Mouse (Mus musculus): ENCODE measurements around the gene Cenpm. TPM values are rescaled to one million over a fixed set of nuclear protein-coding genes. Genes with fewer than 3 reads are reported as not detected.

Cenpm gene
- 64.9 and 70.3 TPM in 2 replicates for polyA plus RNA-seq (2014; fragmentation: Nextera tagmentation; extraction: Ambion mirVana)

DNA sequence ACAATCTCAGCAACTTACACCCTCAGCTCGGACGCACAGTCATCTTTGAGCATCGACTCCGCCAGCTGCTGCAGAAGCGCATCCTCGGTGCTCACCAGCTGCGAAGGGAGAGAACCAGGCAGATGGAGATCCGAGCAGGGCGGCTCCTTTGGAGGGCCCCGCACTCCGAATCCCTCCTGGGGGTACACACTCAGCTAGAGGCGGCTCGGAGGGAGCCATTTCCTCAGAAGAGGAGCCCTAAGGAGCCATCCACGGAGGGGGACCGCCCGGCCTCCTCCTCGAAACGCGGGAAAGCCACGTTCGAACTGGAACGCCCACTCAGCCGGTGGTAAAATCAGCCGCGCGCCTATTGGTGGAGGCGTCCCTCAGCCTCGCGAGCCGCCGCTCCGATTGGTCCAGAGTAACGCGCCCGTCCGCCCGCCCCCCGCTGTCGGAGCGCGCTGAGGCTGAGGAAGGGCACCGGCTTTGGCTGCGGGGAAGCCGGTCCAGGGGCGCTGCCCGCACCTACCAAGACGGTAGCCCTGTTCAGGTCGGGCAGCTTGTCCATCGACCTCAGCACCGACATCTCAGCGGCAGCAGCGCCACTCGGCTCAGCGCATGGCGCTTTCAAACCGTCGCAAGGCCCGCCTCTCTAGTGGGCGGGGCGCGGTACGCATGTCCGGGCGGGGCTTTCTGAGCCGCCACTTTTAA is at the start of gene Cenpm:
Cenpm (minus strand) TSS at position 634 of the 690 bp plus-strand sequence.
- under 1% methylated on average over 62 of the region's 65 CpGs for WGBS
- Histone ChIP-seq H3K4me3 (ENCODE audit: low read depth, low read length) (peak within 1 kb of the TSS; percentile 84), H3K27ac (ENCODE audit: low read depth) (peak within 1 kb of the TSS; percentile 65), H3K27me3 (replicated peaks; ENCODE audit: control insufficient read depth, insufficient read depth, low read length) (no peaks in the 10 kb centered on the region), H3K36me3 (ENCODE audit: control insufficient read depth, insufficient read depth, low read length) (no peaks in the 10 kb centered on the region), H3K9me3 (ENCODE audit: control insufficient read depth, low read length) (no peaks in the 10 kb centered on the region), H3K4me2 (ENCODE audit: low read length) (peak within 1 kb of the TSS; percentile 87), H3K4me1 (replicated peaks; ENCODE audit: control insufficient read depth, insufficient read depth, low read length) (peaks cover 3% of the 10 kb centered on the region; the same call in 1 of the 2 replicates), H3K9ac (ENCODE audit: low read length) (peak within 1 kb of the TSS; percentile 66)
- ATAC-seq (replicated peaks; ENCODE audit: low FRiP score, low TSS enrichment, low read depth) (peak; percentile 97), DNase-seq (ENCODE audit: low spot score) (peak; percentile 97)

DNA sequence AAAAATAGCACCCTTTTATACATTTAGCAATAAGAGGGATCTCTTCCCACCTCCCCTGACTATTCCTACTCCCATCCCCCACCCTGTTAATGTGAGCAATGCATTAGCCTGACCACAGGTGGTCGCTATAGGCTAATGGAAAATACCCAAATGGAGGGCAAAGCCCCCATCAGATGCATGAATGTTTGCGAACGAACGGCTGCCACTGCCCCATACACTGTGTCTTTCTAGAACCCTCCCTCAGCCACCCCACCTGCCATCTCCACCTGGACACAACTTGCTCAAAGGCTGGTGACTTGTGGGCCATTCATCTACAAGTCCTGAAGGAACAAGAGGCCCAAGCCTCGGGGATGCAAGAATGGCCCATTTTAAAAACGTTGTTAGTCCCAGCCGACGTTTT is 49.5 kb upstream of the Cenpm start:
- Histone ChIP-seq H3K4me3 (ENCODE audit: low read depth, low read length) (no peak overlapping the region), H3K4me2 (ENCODE audit: low read length) (no peak overlapping the region), H3K9me3 (ENCODE audit: control insufficient read depth, low read length) (no peaks in the 10 kb centered on the region), H3K4me1 (replicated peaks; ENCODE audit: control insufficient read depth, insufficient read depth, low read length) (peaks cover 9% of the 10 kb centered on the region), H3K27me3 (replicated peaks; ENCODE audit: control insufficient read depth, insufficient read depth, low read length) (no peaks in the 10 kb centered on the region), H3K27ac (ENCODE audit: low read depth) (no peak overlapping the region), H3K36me3 (ENCODE audit: control insufficient read depth, insufficient read depth, low read length) (0 out of 2 replicates have a peak, but pooled peaks cover 4% of the 10 kb centered on the region), H3K9ac (ENCODE audit: low read length) (no peak overlapping the region)
- 48% methylated on average over 8 of the region's 8 CpGs for WGBS
- DNase-seq (ENCODE audit: low spot score) (no peak), ATAC-seq (replicated peaks; ENCODE audit: low FRiP score, low TSS enrichment, low read depth) (no peak)

DNA sequence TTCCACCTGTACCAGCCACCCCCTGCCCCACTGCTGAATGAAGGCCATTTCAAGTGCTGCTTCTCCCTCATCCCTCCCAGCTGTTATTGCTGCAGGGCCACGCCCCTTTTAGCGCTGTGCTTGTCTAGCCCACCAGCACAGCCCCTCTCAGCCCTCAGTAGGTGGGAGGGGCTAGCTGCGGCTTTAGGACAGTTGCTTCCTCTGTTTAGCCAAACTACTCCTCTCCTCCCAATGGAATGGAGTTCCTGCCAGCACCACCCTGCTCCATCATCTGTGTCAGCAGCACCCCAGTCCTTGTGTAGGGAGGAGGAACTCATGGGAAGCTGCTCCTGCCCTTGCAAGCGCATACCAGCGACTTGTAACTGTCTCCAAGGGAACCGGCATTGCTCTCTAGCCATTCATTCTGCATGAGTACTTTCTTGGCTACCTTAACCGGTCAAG is 48.7 kb upstream of the Cenpm start:
- Histone ChIP-seq H3K27me3 (replicated peaks; ENCODE audit: control insufficient read depth, insufficient read depth, low read length) (no peaks in the 10 kb centered on the region), H3K4me1 (replicated peaks; ENCODE audit: control insufficient read depth, insufficient read depth, low read length) (peaks cover 9% of the 10 kb centered on the region), H3K4me3 (ENCODE audit: low read depth, low read length) (peak overlapping the region; percentile 16; the same call in 1 of the 2 replicates), H3K9me3 (ENCODE audit: control insufficient read depth, low read length) (no peaks in the 10 kb centered on the region), H3K9ac (ENCODE audit: low read length) (no peak overlapping the region), H3K4me2 (ENCODE audit: low read length) (peak overlapping the region; percentile 35), H3K27ac (ENCODE audit: low read depth) (no peak overlapping the region), H3K36me3 (ENCODE audit: control insufficient read depth, insufficient read depth, low read length) (0 out of 2 replicates have a peak, but pooled peaks cover 4% of the 10 kb centered on the region)
- WGBS = 2% methylated on average over 7 of the region's 7 CpGs
- ATAC-seq (replicated peaks; ENCODE audit: low FRiP score, low TSS enrichment, low read depth) (peak; percentile 74), DNase-seq (ENCODE audit: low spot score) (peak; percentile 65)

DNA sequence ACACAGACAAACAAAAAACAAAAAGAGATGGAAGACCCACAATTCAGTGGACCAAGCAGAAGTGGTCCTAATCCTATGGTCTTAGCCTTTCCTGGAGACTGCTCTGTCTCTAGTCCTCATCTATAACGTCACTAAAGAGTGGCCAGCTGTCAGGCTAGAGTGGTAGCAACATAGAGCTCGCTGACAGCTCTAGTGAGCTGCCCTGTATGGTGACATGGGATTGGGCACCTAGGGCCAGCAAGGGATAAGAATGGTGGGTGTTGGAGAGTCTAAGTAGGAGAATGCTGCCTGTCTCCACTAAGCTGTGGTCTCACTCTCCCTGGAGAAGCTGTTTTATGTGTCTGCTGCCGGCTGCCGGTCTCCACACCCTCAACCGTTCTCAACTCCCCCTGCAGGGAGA is 48.3 kb upstream of the Cenpm start:
- Histone ChIP-seq H3K4me1 (replicated peaks; ENCODE audit: control insufficient read depth, insufficient read depth, low read length) (peaks cover 9% of the 10 kb centered on the region), H3K27ac (ENCODE audit: low read depth) (no peak overlapping the region), H3K36me3 (ENCODE audit: control insufficient read depth, insufficient read depth, low read length) (0 out of 2 replicates have a peak, but pooled peaks cover 4% of the 10 kb centered on the region), H3K9ac (ENCODE audit: low read length) (no peak overlapping the region), H3K4me3 (ENCODE audit: low read depth, low read length) (peak overlapping the region; percentile 16; the same call in 1 of the 2 replicates), H3K27me3 (replicated peaks; ENCODE audit: control insufficient read depth, insufficient read depth, low read length) (no peaks in the 10 kb centered on the region), H3K4me2 (ENCODE audit: low read length) (peak overlapping the region; percentile 35), H3K9me3 (ENCODE audit: control insufficient read depth, low read length) (no peaks in the 10 kb centered on the region)
- DNase-seq (ENCODE audit: low spot score) (no peak), ATAC-seq (replicated peaks; ENCODE audit: low FRiP score, low TSS enrichment, low read depth) (no peak; the same call in 1 of the 2 replicates)
- 26% methylated on average over 5 of the region's 5 CpGs for WGBS

DNA sequence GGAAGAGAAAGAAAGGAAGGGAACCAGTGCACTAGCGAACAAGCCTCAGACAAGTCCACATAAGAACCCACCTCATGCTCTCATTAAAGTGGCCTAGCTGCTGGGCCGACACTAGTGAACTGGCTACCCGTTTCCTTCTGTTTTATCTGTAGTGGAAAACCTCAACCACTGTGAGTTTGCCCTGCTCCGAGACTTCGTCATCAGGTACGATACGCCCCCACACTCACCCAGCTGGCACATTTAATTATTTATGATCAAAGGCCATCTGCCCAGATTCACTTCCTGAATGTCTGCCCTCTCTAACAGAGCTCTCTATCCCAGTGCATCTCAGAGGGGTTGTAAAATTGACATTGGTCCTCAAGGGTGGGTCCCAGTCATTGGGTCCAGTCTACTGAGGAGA is 45.7 kb upstream of the Cenpm start:
- no peak overlapping the region for H3K9ac ChIP-seq (ENCODE audit: low read length)
- ATAC-seq (replicated peaks; ENCODE audit: low FRiP score, low TSS enrichment, low read depth) (no peak), DNase-seq (ENCODE audit: low spot score) (no peak)
- H3K4me2 ChIP-seq (ENCODE audit: low read length) = no peak overlapping the region
- peaks cover 12% of the 10 kb centered on the region; the same call in 1 of the 2 replicates for H3K36me3 ChIP-seq (ENCODE audit: control insufficient read depth, insufficient read depth, low read length)
- peaks cover 9% of the 10 kb centered on the region for H3K4me1 ChIP-seq (replicated peaks; ENCODE audit: control insufficient read depth, insufficient read depth, low read length)
- H3K9me3 ChIP-seq (ENCODE audit: control insufficient read depth, low read length) = no peaks in the 10 kb centered on the region
- no peak overlapping the region for H3K27ac ChIP-seq (ENCODE audit: low read depth)
- no peaks in the 10 kb centered on the region for H3K27me3 ChIP-seq (replicated peaks; ENCODE audit: control insufficient read depth, insufficient read depth, low read length)
- WGBS = 86% methylated on average over 7 of the region's 7 CpGs
- H3K4me3 ChIP-seq (ENCODE audit: low read depth, low read length) = no peak overlapping the region

DNA sequence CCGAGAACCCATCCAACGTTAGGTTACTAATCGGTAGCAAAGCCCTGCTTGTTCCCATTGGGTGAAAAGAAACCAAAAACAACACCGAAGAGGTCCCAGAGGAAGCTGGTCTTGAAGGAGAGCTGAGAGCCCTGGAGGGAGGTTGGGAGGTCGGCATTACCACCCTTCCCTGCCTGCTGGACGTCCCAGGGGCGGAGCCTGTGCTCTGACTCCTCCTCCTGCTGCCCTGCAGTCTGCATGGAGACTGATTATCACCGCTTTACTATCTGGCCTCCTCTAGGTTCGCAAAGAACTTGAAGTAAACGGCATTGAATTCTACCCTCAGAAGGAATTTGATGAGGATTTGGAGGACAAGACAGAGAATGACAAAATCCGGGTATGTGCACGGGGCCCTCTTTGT is 41.6 kb upstream of the Cenpm start:
- WGBS = 61% methylated on average over 12 of the region's 12 CpGs
- H3K4me3 ChIP-seq (ENCODE audit: low read depth, low read length) = no peak overlapping the region
- H3K4me1 ChIP-seq (replicated peaks; ENCODE audit: control insufficient read depth, insufficient read depth, low read length) = no peaks in the 10 kb centered on the region
- H3K9me3 ChIP-seq (ENCODE audit: control insufficient read depth, low read length) = no peaks in the 10 kb centered on the region
- no peak overlapping the region for H3K4me2 ChIP-seq (ENCODE audit: low read length)
- ATAC-seq (replicated peaks; ENCODE audit: low FRiP score, low TSS enrichment, low read depth) (no peak), DNase-seq (ENCODE audit: low spot score) (no peak)
- peaks cover 17% of the 10 kb centered on the region; the same call in 1 of the 2 replicates for H3K36me3 ChIP-seq (ENCODE audit: control insufficient read depth, insufficient read depth, low read length)
- H3K9ac ChIP-seq (ENCODE audit: low read length) = no peak overlapping the region
- H3K27ac ChIP-seq (ENCODE audit: low read depth) = no peak overlapping the region
- H3K27me3 ChIP-seq (replicated peaks; ENCODE audit: control insufficient read depth, insufficient read depth, low read length) = no peaks in the 10 kb centered on the region

DNA sequence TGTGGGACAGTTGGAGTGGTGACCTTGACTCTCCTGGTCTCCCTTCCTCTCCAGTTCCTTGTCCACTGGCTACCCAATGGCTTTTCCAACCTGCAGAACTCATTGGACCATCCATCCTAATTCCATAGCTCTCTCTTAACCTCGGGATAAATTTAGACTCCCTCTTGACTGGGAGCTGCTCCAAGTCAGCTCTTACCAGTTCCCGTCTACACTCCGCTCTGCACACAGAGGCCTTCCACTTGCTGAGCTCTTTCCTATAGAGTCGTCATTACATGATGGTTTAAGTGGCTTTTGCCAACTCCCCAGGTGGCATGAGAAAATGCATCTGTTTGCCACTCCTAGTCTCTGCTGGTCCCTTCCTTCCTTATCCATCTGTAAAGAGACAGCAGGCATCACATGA is 36.1 kb upstream of the Cenpm start:
- peaks cover 1% of the 10 kb centered on the region; the same call in 1 of the 2 replicates for H3K27me3 ChIP-seq (replicated peaks; ENCODE audit: control insufficient read depth, insufficient read depth, low read length)
- H3K4me1 ChIP-seq (replicated peaks; ENCODE audit: control insufficient read depth, insufficient read depth, low read length) = peaks cover 4% of the 10 kb centered on the region; the same call in 1 of the 2 replicates
- ATAC-seq (replicated peaks; ENCODE audit: low FRiP score, low TSS enrichment, low read depth) (no peak), DNase-seq (ENCODE audit: low spot score) (no peak)
- no peaks in the 10 kb centered on the region for H3K9me3 ChIP-seq (ENCODE audit: control insufficient read depth, low read length)
- H3K9ac ChIP-seq (ENCODE audit: low read length) = no peak overlapping the region
- no peak overlapping the region for H3K4me3 ChIP-seq (ENCODE audit: low read depth, low read length)
- H3K27ac ChIP-seq (ENCODE audit: low read depth) = no peak overlapping the region
- H3K4me2 ChIP-seq (ENCODE audit: low read length) = no peak overlapping the region
- H3K36me3 ChIP-seq (ENCODE audit: control insufficient read depth, insufficient read depth, low read length) = peaks cover 8% of the 10 kb centered on the region; the same call in 1 of the 2 replicates
- 86% methylated on average over 4 of the region's 4 CpGs for WGBS

DNA sequence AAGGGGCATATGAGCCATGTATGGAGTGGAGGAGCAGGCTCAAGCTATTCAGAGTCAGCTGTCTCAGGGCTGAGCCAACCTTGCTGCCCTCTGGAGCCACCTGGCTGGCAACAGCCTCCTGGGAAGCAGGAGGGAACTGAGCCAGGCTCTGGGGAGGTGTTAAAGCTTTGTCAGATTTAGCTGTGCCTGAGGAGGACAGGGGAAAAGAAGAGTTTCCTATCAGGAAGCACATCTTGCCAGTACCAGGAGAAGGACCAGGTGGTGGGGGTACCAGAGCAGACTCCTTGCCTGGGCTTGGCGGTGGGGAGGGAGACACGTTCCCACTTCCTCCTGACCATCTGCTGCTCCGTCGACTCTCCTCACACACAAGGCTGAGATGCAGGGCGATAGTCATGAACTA is 33.0 kb upstream of the Cenpm start:
- Histone ChIP-seq H3K27ac (ENCODE audit: low read depth) (no peak overlapping the region), H3K9me3 (ENCODE audit: control insufficient read depth, low read length) (no peaks in the 10 kb centered on the region), H3K4me2 (ENCODE audit: low read length) (no peak overlapping the region), H3K4me1 (replicated peaks; ENCODE audit: control insufficient read depth, insufficient read depth, low read length) (peaks cover 4% of the 10 kb centered on the region; the same call in 1 of the 2 replicates), H3K27me3 (replicated peaks; ENCODE audit: control insufficient read depth, insufficient read depth, low read length) (peaks cover 26% of the 10 kb centered on the region), H3K4me3 (ENCODE audit: low read depth, low read length) (no peak overlapping the region), H3K36me3 (ENCODE audit: control insufficient read depth, insufficient read depth, low read length) (peaks cover 5% of the 10 kb centered on the region; the same call in 1 of the 2 replicates), H3K9ac (ENCODE audit: low read length) (no peak overlapping the region)
- ATAC-seq (replicated peaks; ENCODE audit: low FRiP score, low TSS enrichment, low read depth) (no peak), DNase-seq (ENCODE audit: low spot score) (no peak)
- 87% methylated on average over 5 of the region's 5 CpGs for WGBS

All from intestine, embryonic 14.5 days (tissue).